Mouse (Mus musculus): Measurements from ENCODE around the gene 1700080E11Rik.
"Not testable (repeated sequence)": the region's sequence is repeated elsewhere in the genome, so short reads cannot be mapped to it uniquely, and the experiment has no call there.

The 1700080E11Rik gene

DNA sequence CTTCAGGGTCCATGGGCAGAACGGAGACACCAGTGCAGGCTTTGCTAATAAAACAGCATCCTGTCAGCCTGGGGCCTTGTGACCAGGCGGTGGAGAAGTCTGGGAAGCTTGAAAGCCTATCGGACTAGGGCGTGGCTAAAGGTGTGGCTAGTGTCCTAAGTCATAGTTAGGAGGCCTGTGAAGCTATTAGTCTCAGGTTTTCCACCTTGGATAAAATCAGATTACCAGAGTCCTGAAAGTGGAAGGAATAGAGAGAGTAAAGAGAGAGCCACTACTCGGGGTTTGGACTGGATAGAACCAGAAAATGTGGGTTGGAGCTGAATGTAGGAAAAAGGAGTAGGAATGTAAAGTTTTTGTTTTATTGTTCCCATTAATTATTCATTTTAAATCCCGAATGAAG lies at the start of gene 1700080E11Rik:
1700080E11Rik (minus strand) TSS at position 101 of the 400 bp plus-strand sequence.
- DNase-seq: no peak

GRCm38 (mm10) chr9:105186725-105187124 lies 41.8 kb upstream of the 1700080E11Rik start:
- DNase-seq: no peak

DNA sequence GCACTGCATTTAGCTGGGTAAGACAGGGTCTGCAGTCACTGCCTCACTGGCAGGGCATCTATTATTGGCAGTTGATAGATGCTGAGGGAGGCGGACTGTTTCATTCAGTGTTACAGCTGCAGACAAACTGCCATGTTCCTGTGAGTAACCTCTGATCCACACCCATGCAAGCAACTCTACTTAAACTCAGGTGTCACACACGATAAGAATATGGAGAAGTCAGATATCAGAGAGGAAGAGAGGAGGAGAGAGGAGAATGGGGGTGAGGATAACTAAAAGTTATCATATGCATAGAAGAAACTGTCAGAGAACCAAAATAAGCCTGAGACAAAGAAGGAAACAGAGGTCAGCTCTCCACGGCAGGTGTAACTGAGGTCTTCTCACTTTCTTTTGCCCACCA lies 37.5 kb upstream of the 1700080E11Rik start:
- no peak for DNase-seq

DNA sequence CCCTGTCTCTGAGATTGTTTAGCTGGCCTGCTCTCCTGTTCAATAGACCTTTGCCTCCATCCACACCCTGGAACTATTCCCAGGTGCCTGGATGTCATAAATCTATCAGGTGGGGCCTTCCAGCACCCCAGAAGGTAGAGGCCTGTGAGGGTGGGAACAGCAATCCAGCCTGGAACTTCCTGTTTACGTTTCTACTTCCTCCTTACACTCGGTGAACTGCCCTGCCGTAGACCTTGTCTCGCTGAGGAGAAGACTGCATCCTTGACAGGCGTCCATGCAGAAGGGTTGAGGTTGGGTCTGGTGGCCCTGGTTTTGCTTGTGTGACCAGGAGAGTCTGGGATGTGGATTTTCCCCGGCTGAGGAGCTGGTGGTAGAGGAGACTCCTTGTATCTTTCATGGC lies 5.7 kb downstream of the 1700080E11Rik start:
- no peak for DNase-seq

DNA sequence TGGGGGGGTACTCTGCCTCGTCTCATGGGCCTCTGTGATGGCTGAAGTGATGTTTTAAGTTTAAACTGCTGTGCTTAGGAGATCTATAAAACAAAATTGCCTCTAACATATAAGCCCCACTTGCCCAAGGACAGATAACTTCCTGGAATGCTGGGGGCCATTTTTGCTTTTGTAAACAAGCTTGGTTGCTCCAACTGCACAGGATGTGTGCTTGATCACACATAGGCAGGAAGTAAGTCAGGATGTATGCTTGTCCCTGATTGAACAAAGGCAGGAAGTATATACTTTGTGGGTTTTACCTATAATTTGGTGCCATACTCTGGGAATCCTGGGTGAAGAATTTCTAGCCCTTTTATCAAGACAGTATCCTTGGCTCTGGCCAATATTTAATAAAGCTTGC lies 8.5 kb downstream of the 1700080E11Rik start:
- no peak for DNase-seq

- no peak for DNase-seq
These were observed 10.4 kb downstream of the 1700080E11Rik start for GRCm38 (mm10) chr9:105134536-105134935.

DNA sequence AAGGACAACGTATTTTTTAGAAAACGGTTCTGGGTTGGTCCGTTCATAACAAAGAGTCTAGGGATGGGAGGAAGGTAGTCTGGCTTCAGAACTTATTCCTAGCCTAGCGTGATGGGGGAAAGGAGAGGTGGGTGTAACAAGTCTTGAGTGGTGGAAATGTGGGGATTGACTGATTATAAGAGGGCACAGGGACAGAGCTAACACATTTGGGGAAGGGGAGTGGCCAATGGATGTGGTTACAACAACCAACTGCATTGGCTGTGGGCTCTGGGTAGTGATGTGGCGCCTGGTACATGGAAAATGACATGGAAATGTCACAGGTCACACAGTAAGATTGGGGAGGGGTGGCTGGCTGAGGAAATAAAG lies 12.9 kb downstream of the 1700080E11Rik start:
- no peak for DNase-seq

DNA sequence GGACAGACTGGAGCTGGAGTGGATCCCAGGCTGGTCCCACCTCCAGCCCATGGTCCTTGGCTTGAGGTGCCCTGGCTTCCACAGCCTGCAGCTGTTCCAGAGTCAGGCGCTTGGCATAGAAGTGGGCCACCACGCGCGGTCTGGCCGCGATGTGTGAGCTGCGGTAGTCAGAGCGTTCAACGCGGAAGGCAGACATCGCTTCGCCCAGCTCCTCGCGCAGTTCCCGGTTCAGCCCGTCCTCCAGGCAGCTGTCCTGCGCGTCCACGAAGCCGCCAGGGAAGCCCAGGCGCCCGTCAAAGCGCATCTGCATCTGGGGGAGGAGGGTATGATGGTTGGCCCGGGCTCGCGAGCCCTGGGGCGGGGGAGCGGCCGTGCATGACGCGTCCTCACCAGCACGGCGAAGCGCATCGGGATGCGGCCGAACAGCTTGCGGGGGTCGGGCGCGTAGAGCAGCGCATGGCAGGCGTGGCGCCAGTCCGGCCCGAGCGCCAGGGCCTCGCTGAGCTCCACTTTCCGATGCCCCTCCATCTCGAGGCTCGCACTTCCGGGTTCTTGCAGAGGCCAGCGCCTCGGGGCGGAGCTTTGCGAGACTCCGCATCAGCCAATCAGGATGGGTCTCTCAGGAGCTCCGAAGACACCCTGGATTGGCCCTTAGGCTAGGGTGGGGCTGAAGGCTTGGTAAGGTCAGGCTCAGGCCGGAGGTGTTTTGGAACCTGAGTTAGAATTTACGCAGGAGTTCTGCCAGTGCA lies 13.5 kb downstream of the 1700080E11Rik start, which contains the start of gene Nudt16:
Nudt16 (minus strand) TSS at position 572 of the 749 bp plus-strand sequence.
- peak; percentile 93 to 94 for DNase-seq

GRCm38 (mm10) chr9:105130331-105130730 lies 14.6 kb downstream of the 1700080E11Rik start:
- no peak for DNase-seq

DNA sequence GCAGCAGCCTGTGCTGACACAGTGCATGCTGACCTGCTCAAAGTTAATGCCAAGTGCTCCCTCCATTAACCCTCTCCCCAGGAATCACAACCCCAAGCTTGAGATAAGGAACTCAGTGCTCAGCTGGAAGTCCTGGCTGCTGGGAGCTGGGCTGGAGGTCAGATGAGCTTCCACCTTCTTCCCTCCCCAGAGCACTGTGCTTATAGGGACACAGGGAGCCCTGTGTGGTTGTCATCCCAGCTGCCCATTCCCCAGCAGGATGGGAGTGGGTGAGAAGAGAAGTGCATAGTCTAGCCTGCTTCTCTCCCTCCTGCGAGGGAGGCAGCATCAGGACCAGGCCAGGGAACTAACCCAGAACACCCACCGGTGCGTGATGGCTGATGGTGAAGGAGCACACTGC lies 19.7 kb downstream of the 1700080E11Rik start:
- not testable (repeated sequence) for DNase-seq

GRCm38 (mm10) chr9:105103893-105104292 lies 41.0 kb downstream of the 1700080E11Rik start:
- no peak for DNase-seq

GRCm38 (mm10) chr9:105101911-105102310 lies 43.0 kb downstream of the 1700080E11Rik start:
- DNase-seq: no peak

- no peak for DNase-seq
These were observed 43.9 kb downstream of the 1700080E11Rik start for GRCm38 (mm10) chr9:105100807-105101570.

Data from lung, postnatal 4 days (tissue).